Mouse (Mus musculus) cerebellum, adult 2 months (tissue): ENCODE measurements around the gene Plcb1.

ENCODE experiments used
- CTCF ChIP-seq: fragments of 200-500 bp; IDR thresholded peaks from 2 replicates; pipeline ENCODE4 v1.5.1; 2011; ENCODE audit warnings: low read depth, mild to moderate bottlenecking, control low read depth, low read length, moderate library complexity, borderline replicate concordance; ENCODE audit not compliant: insufficient read depth
- POLR2A ChIP-seq: fragments of 200-500 bp; IDR thresholded peaks from 2 replicates; pipeline ENCODE4 v1.6.1; 2011; ENCODE audit warnings: low read length, control low read depth, borderline replicate concordance; ENCODE audit not compliant: insufficient read depth

- no peak for TF ChIP-seq CTCF
- TF ChIP-seq POLR2A: no peak
Observed at GRCm38 (mm10) chr2:134764506-134764905, 21.4 kb upstream of the Plcb1 start.
